Mouse (Mus musculus) cerebellum, adult 11 months (tissue): Measurements from ENCODE around the gene Pax8.

ENCODE experiments used
- DNase-seq: peaks from one replicate; pipeline ENCODE4 v3.0.0; 2022

Gene Pax8

GRCm38 (mm10) chr2:24460808-24461127 is 14.6 kb downstream of the Pax8 start:
- no peak for DNase-seq

- DNase-seq = no peak
These were observed 15.1 kb downstream of the Pax8 start for GRCm38 (mm10) chr2:24460112-24460807.

- no peak for DNase-seq
These were observed 18.6 kb downstream of the Pax8 start for GRCm38 (mm10) chr2:24456841-24457240.

- DNase-seq = no peak
These were observed 20.1 kb downstream of the Pax8 start for GRCm38 (mm10) chr2:24455057-24455855.

- DNase-seq = no peak
These were observed 20.9 kb downstream of the Pax8 start for GRCm38 (mm10) chr2:24454429-24455011.

GRCm38 (mm10) chr2:24453206-24453605 is 22.2 kb downstream of the Pax8 start:
- no peak for DNase-seq

- no peak for DNase-seq
These were observed 26.3 kb downstream of the Pax8 start for GRCm38 (mm10) chr2:24449111-24449510.

- DNase-seq = no peak
These were observed 32.1 kb downstream of the Pax8 start for GRCm38 (mm10) chr2:24443256-24443790.

GRCm38 (mm10) chr2:24442303-24442925 is 33.0 kb downstream of the Pax8 start:
- DNase-seq = no peak

- no peak for DNase-seq
These were observed 33.5 kb downstream of the Pax8 start for GRCm38 (mm10) chr2:24441899-24442298.

- no peak for DNase-seq
These were observed 35.3 kb downstream of the Pax8 start for GRCm38 (mm10) chr2:24440056-24440455.

- no peak for DNase-seq
These were observed 39.7 kb downstream of the Pax8 start for GRCm38 (mm10) chr2:24435699-24436098.

GRCm38 (mm10) chr2:24434670-24435069 is 40.7 kb downstream of the Pax8 start:
- DNase-seq = no peak

- no peak for DNase-seq
These were observed 45.6 kb downstream of the Pax8 start for GRCm38 (mm10) chr2:24429806-24430205.

GRCm38 (mm10) chr2:24427866-24428675 is 47.3 kb downstream of the Pax8 start:
- no peak for DNase-seq

GRCm38 (mm10) chr2:24425630-24426029 is 49.8 kb downstream of the Pax8 start:
- DNase-seq = no peak

- no peak for DNase-seq
These were observed 52.6 kb downstream of the Pax8 start for GRCm38 (mm10) chr2:24422815-24423214.

GRCm38 (mm10) chr2:24421211-24421863 is 54.1 kb downstream of the Pax8 start:
- no peak for DNase-seq

- no peak for DNase-seq
These were observed 57.8 kb downstream of the Pax8 start for GRCm38 (mm10) chr2:24417564-24417963.

GRCm38 (mm10) chr2:24417106-24417505 is 58.3 kb downstream of the Pax8 start:
- DNase-seq = no peak

GRCm38 (mm10) chr2:24416668-24417067 is 58.7 kb downstream of the Pax8 start:
- no peak for DNase-seq

- DNase-seq = no peak
These were observed 61.7 kb downstream of the Pax8 start for GRCm38 (mm10) chr2:24413677-24414076.
